Mouse (Mus musculus) WW6 (cell line): Measurements from ENCODE around the gene Aars2.

Source experiments
- DNase-seq: peaks from one replicate; pipeline ENCODE4 v3.0.0-alpha.2; 2013; ENCODE audit warnings: low read depth, low spot score

The Aars2 gene

DNA sequence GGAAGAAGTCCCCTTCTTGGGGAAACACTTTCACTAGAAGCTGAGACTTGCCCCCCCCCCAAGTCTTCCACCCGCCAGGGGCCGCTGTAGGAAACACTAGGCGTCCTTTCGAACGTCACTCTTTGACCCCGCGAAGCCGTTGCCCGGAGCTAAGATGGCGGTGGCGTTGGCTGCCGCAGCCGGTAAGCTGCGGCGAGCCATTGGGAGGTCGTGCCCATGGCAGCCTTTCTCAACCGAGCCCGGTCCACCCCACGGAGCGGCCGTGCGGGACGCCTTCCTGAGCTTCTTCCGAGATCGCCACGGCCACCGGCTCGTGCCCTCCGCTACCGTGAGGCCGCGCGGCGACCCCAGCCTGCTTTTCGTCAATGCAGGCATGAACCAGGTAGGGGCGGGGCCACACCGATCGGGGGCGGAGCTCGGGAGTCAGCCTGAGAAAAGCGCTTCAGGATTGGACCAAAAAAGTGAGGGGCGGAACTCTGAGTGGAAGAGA lies at the start of gene Aars2:
Gene Aars2, plus strand, starts transcription at position 142 of the 490 bp plus-strand sequence.
- DNase-seq = peak; percentile 86

DNA sequence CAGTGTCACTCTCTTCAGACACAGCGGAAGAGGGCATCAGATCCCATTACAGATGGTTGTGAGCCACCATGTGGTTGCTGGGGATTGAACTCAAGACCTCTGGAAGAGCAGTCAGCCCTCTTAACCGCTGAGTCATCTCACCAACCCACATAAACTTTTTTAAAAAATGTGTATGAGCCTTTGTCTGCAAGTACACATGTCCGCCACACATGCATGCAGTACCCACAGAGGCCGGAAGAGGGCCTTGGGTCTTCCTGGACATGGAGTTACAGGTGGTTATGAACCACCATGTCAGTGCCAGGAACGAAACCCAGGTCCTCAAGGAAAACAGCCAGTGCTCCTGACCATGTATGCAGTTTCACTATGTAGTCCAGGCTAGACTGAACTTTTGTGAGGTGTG lies 49.2 kb upstream of the Aars2 start:
- DNase-seq = no peak

DNA sequence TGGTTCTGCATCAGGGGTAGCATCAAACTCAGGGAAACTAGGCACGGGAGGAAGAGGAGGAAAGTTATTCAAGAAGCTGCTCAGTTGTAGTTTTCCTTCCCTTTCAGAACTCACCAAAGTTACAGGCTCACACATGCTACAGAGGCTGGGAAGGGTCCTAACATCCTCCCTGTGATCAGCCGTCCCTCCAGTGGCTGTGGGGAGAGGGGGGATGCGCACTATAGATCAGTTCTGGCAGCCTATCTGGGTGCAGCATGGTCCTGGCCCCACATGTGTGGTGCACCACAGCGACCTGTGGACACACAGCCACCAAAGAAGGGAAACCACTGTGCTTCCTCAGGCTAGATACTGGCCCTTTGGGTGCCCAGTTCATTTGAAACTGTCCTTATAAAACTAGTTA lies 48.1 kb upstream of the Aars2 start:
- no peak for DNase-seq

DNA sequence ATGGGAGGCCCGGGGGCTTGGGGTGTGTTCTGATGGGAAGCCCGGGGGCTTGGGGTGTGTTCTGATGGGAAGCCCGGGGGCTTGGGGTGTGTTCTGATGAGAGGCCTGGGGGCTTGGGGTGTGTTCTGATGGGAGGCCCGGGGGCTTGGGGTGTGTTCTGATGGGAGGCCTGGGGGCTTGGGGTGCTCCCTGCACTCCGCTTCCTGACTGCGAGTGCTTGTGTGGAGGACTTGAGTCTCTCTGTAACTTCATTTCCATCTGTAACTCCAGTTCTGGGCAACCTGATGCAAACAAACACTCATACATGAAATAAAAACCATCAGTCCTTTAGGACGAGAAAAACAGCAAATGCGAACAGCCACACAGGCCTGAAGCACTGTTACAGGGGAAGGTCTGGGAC lies 47.6 kb upstream of the Aars2 start:
- DNase-seq = no peak

DNA sequence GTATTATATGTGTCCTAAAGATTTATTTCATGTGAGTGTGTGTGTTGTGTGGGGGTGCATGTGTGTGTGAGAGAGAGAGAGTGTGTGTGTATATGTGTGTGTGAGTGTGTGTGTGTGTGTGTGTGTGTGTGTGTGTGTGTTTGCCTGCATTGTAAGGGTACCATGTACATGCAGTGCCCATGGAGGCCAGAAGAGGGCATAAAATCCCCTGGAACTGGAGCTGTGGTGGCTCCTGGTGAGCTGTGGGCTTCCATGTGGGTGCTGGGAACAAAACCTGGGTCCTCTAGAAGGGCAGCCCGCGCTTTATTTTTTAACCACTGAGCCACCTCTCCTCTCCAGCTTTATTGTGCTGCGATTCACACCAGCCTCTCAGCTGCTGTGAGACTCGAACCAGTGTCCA lies 44.1 kb upstream of the Aars2 start:
- no peak for DNase-seq

DNA sequence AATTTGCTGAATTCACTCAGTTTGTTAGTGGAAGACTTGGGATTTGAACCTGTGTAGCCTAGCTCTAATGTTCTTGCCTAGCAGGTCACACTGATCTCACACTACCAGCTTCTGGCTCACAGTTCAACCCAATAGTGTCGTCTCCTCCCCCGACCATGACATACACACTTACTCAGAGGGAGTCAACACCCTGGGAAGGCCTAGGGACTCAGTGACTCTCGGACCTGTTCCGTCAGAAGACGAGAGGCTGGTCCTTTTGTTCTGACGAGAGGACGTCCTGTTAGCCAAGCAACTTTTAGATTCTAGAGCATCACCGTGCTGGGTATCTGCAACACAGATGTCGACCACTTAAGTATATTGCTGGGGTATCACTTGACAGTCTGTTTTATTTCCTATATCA lies 42.4 kb upstream of the Aars2 start:
- no peak for DNase-seq

DNA sequence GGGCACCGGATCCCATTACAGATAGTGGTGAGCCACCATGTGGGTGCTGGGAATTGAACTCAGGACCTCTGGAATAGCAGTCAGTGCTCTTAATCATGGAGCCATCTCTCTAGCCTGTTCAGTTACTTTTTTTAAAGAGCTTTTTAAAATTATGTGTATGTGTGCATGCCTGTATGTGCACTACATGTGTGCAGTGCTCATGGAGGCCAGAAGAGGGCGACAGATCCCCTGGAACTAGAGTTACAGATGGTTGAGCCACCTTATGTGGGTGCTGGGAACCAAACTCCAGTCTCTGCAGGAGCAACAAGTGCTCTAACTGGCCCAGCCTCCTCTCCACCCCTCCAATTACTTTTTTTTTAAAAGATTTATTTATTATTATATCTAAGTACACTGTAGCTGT lies 39.9 kb upstream of the Aars2 start:
- DNase-seq = no peak

DNA sequence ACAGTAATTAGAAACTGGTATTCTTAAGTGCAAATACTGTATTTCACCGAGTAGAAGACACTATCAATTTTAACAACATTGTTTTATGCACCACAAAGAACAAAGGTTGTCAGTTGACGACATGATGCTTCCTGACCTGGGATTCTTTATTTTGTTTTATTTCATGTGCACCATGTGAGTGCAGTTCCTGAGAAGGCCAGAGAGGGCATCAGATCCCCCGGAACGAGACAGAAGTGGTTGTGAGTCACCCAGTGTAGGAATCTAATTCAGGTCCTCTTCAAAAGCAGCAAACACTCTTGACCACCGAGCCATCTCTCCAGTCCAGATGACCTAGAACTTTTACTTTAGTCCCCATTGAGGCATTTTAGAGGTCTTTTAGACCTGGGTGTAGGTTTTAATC lies 38.3 kb upstream of the Aars2 start:
- DNase-seq = no peak

DNA sequence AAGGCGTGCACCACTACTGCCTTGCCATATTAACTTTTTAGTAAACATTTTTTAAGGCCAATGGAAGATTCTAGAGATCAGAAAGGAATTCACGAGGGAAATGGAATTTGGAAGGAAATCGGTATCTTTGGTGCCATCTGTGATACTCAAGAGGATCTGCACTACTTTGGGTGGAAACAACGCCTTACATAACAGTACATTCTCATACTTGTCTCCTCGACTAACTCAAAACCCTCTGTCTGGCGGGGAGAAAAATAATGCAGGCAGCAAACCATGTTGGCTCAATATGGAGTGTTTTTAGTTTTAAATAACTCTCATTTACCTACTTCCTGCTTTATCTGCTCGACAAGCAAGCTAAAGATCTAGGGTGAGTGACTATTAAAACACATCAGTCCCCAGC lies 35.9 kb upstream of the Aars2 start:
- DNase-seq = no peak

DNA sequence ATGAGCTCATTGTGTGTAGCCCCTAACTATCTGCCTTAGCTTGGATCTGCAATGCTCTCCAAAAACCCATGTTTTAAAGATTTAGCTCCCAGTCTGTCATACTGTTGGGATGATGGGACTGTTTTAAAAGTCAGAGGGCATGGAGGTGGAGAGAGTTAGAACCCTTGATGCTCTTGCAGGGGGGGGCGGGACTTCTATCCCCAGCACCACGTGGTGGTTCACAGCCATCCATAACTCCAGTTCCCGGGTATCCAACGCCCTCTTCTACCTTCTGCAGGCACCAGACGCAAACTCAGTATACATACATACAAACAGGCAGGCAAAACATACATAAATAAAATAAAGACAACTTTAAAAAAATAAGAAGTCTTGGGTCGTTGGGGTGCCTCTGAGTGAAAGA lies 33.0 kb upstream of the Aars2 start:
- no peak for DNase-seq

DNA sequence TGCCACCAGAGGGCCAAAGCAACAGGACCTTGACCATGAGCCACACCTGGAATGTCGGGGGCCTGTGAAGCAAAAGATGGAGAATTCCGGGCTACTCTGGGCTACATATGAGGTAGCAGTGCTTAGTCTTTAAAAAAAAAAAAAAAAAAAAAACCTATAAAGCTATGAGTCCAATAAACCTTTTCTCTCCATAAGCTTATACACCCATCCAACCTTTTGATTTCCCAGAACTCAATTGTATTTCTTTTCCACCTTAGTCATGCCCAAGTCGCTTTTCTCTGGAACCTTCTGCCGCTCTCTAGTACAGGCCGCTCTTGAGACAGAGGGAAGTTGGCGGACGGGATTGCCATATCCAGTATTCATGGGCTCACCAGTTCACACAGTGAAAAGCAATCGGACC lies 32.5 kb upstream of the Aars2 start:
- DNase-seq = no peak

DNA sequence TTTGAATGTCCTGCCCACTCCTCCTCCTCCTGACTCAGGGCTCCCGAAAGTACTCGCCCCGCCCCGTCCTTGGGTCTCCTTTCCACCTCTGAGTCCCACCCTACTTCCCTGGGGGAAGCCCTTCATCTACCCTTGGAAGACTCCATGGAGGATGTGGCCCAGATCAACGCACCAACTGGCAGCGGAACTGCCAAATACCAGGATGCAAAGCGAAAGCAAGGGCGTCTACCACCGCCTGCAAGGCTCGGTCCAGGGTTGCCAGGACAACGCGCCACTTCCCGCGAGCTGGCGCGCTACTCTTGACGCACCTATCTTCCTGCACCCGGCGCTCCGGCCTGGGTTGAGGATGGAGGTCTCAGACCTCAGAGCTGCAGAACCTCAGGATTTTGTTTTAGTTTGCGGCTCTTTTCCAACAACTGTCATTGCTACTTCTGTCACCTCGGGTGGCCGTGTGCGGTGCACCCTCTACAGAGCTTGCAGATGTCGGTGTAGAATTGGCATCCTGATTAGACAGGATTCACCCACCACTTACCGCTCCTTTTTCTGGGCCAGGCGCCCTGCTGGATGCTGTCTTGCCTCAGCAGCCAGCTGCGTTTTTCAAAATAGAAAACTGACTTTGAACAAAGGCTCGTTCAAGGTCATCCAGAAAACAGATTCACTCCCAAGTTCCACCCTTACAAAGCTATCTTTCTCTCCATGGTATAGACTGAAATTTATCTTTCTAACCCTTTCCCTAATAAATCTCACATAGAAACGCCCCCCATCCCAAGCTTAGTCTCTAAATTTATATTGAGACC lies 31.8 kb upstream of the Aars2 start, which contains the start of gene Spats1:
Gene Spats1, minus strand, starts transcription at position 747 of the 797 bp plus-strand sequence.
- DNase-seq = peak; percentile 97

DNA sequence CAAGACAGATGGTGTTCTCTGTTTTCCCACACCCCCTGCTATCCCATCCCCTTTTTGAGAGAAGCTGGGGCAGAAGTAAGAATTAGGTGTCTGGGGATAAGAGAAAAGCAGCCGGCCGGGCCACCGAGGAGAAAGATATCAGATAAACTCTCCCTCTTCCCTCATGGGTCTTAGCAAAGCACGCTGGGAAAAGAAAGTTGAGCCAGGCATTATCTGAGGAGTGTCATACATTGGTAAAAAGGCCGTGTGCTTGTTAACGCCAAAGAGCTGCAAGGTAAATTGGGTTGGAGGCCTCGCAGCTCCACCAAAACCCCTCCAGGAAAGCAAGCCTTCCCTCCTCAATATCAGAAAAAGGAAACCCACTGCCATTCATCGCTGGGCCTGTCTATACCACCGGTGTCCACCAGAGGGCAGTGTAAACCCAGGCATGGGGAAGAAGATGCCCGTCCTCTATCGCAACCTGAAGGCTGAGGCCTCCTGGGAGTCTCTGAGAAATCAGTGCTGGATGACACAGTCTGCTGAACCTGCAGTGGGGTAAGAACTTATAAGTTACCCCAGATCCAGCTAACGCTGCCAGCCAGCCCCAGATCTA lies 28.3 kb upstream of the Aars2 start:
- DNase-seq = no peak

DNA sequence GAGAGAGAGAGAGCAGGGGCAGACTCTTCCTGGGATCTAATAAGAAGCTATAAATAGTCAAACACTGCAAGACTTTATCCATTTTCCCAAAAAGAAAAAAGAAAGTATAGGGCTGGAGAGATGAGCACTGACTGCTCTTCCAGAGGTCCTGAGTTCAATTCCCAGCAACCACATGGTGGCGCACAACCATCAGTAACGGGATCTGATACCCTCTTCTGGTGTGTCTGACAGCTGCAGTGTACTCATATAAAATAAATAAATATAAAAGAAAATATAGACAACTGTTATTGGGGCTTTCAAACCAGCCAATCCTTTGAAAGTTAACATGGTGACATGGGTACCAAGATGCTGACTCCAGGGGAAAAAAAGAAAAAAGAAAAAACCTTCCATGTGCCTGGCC lies 26.2 kb upstream of the Aars2 start:
- DNase-seq = no peak

DNA sequence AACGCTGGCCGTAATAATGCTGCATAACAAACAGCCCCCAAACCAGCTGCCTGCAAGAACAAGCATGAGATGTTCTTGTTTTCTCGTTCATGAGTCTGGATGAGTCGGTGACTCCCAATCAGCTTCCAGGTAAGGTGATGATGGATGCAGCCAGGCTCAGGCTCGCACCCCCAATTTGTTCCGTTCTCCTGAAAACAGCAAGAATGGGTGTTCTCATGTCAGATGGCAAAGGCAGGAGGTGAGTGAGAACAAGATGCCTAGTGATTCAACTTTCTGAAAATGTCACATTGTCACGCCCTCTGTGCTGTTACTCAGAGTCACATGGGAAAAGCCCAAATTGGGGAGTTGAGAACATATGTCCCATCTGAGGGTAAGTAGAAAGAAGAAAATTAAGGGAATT lies 21.1 kb upstream of the Aars2 start:
- no peak for DNase-seq

DNA sequence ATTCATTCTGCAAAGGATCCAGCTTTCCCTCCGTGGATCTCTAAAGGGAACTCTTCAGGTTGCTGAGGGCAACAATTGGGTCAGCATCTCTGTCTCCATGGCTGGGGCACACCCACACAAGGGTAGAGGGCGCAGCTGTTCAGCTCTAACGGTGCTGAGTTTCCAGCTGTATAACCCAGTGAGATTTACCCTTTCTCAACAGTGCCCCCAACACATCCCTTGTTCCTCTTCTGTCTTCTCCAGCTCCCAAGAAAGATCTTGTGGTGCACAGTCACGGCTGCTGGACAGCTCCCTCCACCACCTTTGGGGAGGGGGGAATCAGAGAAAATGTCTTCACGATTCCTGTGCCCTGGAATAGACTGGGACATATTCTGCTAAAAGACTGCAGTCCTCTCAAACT lies 19.4 kb upstream of the Aars2 start:
- no peak for DNase-seq

DNA sequence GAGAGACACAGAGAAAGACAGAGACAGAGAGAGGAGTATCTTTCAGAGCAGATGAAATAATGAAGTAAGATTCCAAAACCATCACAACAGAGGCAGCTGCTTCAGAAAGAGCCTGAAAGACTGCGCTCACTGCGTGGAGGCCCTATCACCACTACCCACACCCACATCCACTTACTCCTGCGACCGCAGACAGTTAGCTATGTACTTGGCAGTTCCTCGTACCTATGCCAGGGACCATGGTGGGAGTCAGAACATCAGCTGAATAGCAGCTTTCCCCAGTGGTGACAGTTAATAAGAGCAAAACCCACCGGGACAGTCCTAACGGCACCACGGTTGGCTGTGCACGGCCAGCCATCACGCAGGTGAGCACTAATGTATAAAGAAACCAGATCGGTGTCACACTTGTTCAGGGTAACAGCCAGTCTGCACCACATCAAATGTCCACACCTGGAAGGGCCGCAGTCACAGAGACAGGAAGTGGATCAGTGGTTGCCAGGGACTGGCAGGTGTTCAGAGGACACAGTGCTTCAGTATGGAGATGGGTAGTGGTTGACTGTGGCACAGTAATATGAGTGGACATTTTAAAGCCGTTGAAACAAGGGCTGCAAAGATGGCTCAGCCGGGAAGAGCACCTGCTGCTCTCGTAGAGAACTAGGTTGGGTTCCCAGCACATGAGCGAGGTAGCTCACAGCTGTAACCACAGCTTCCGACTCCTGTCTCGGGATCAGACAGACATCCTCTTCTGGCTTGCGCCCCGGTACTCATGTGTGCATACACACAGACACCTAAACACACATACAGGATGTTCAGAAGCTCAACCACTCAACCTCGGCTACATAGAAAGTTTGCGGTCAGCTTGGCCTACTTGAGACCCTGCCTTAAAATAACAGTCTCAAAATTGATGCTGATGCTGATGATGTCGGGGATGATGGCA lies 18.1 kb upstream of the Aars2 start:
- no peak for DNase-seq

DNA sequence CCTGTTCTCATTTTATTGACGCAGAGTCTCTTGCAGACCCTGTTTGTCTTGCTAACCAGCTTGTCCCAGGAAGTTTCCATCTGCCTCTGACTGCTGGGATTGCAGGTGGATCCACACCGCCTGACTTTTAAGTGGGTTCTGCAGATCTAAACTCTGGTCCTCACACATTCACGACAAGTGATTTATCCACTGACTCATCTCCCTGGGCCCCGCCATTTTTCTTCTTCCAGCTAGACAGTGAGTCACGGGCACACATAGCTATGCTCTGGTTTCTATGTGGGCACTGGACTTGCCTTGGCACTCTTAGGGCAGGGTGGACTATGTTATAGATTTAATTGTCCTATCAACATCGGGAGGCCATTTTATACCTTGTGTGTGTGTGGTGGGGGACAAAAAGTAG lies 16.9 kb upstream of the Aars2 start:
- DNase-seq = no peak

DNA sequence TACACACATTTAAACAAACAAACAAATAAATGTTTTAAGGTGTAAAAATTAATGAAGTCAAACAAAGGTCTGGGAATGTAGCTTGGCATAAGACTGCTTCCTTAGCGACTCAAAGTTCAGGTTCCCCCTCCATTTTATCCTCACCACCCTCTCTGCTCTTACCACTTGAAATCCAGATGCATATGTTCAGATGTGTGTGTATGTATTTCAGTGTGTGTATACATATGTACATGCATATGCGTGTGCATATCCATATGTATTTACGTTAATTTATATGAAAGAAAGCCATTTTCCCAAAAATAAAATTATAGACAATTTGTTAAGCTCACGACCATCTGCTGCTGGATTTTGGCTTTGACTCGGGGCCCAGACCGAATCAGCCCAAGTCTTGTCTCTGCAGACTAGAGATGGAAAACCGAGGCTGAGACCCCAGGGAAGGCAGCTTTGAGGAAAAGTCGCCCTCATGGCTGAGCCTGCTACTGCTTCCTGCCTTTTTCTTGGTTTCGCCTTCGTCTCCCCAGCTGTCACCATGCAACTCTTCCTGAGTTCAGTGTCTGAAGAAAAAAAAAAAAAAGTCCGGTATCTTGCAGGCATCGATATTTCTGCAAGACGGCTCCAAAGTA lies 16.0 kb upstream of the Aars2 start:
- DNase-seq = no peak

DNA sequence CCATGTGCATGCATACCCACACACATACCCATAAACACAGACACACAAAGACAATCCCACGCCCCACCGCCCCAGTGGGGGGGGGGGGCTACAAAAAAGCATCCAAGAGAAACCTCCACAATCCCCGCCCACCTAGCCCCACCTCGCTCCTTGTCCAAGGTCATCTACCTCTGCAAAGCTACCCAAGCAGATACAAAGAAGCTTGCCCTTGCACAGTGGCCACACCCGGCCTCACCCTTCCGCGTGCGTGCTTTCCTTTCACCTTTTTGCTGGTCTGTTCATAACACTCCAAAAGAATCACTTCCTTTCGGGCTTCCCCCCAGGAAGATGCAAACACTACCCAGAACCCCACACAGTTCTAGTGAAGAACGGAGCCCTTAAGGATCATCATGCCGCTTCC lies 11.2 kb upstream of the Aars2 start:
- no peak for DNase-seq

DNA sequence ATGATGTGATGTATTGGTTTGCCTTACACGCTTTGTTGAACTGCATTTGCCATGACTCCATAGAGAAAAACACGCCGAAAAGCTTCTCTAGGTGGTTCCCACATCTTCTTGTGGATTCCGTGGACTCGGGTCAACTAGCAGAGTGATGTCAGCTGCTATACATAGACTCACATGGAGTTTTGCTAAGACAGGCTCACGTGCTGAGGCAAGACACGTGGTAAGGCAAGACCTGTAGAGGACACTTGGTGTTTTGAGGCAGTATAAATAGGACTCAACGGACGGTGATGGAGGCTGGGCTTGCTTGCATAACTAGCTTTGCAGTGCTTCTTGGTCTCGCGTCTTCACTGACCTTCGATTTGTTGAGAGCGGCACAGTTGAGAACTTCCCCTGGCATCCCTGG lies 8.2 kb upstream of the Aars2 start:
- DNase-seq = no peak

DNA sequence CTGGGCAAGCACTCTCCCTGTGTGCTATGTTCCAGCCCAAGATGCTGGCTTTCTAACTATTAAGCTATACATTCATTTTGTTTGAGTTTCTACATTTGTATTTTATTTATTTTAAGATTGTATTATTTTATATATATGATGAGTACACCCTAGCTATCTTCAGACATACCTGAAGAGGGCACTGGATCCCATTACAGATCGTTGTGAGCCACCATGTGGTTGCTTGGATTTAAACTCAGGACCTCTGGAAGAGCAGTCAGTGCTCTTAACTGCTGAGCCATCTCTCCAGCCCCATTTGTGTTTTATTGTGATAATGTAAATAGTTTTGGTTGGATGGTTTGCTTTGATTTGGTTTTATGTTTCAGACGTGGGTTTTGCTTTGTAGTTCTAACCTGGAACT lies 7.1 kb upstream of the Aars2 start:
- DNase-seq = no peak
